Mouse (Mus musculus) embryonic facial prominence, embryonic 15.5 days (tissue): ENCODE measurements around the gene Gm20605. TPM values are rescaled to one million over a fixed set of nuclear protein-coding genes. Genes with fewer than 3 reads are reported as not detected.
A peak's percentile ranks its signal among the peaks of the same experiment; 100 is the strongest.

ENCODE experiments used
- ATAC-seq: fragments of 200-750 bp; cut with Nextera tagmentation; 2 replicates; pipeline ENCODE4 v1.8.0; 2017; ENCODE audit warnings: low read depth, moderate TSS enrichment; ENCODE audit not compliant: insufficient number of reproducible peaks, low FRiP score, low TSS enrichment
- H3K27ac ChIP-seq: fragments of 300-500 bp; sonication (generic); replicated peaks from 2 replicates; pipeline ENCODE4 v1.5.1; 2015; ENCODE audit warnings: mild to moderate bottlenecking, inconsistent platforms
- H3K27me3 ChIP-seq: fragments of 300-500 bp; sonication (generic); 2 replicates; pipeline ENCODE4 v1.6.1; 2015; ENCODE audit warnings: inconsistent platforms
- H3K36me3 ChIP-seq: fragments of 300-500 bp; sonication (generic); 2 replicates; pipeline ENCODE4 v1.6.1; 2015; ENCODE audit warnings: mild to moderate bottlenecking, inconsistent platforms
- H3K4me1 ChIP-seq: fragments of 300-500 bp; sonication (generic); 2 replicates; pipeline ENCODE4 v1.6.1; 2015; ENCODE audit warnings: inconsistent platforms
- H3K4me2 ChIP-seq: fragments of 300-500 bp; sonication (generic); replicated peaks from 2 replicates; pipeline ENCODE4 v1.6.1; 2015; ENCODE audit warnings: mild to moderate bottlenecking, inconsistent platforms
- H3K4me3 ChIP-seq: fragments of 300-500 bp; sonication (generic); replicated peaks from 2 replicates; pipeline ENCODE4 v1.5.1; 2015; ENCODE audit warnings: mild to moderate bottlenecking, inconsistent platforms
- H3K9ac ChIP-seq: fragments of 300-500 bp; sonication (generic); 2 replicates; pipeline ENCODE4 v1.6.1; 2015; ENCODE audit warnings: inconsistent platforms
- H3K9me3 ChIP-seq: fragments of 300-500 bp; sonication (generic); replicated peaks from 2 replicates; pipeline ENCODE4 v1.6.1; 2016; ENCODE audit warnings: inconsistent platforms
- WGBS: fragments of 180-500 bp; shearing (Covaris S2); methylation state at CpG from one replicate; pipeline ENCODE4 v1.1.7; 2015; 5-methylcytosine and 5-hydroxymethylcytosine counted together
- polyA plus RNA-seq: library from polyadenylated mRNA; unstranded; fragments of >200 nt; fragmentation: Nextera tagmentation; extraction: Ambion mirVana; gene quantifications from 2 replicates; pipeline ENCODE4 v1.2.1, GENCODE M21; 2015

Gm20605 gene
- polyA plus RNA-seq, 1 experiment from 2014 or later: 13.1 TPM

GRCm38 (mm10) chr5:137652474-137652873 lies 23.5 kb downstream of the Gm20605 start:
- Histone ChIP-seq H3K27ac (no peak overlapping the region), H3K36me3 (peaks cover 16% of the 10 kb centered on the region), H3K4me1 (peaks cover 22% of the 10 kb centered on the region), H3K9ac (no peak overlapping the region), H3K4me3 (no peak overlapping the region), H3K27me3 (no peaks in the 10 kb centered on the region), H3K4me2 (no peak overlapping the region), H3K9me3 (no peaks in the 10 kb centered on the region)
- ATAC-seq: peak; percentile 37; the same call in 1 of the 2 replicates
- 16% methylated on average over 3 of the region's 3 CpGs for WGBS

- H3K9ac ChIP-seq: no peak overlapping the region
- no peaks in the 10 kb centered on the region for H3K9me3 ChIP-seq
- H3K4me1 ChIP-seq: peaks cover 14% of the 10 kb centered on the region
- no peaks in the 10 kb centered on the region for H3K27me3 ChIP-seq
- ATAC-seq: no peak
- H3K4me3 ChIP-seq: no peak overlapping the region
- H3K4me2 ChIP-seq: no peak overlapping the region
- no peak overlapping the region for H3K27ac ChIP-seq
- H3K36me3 ChIP-seq: peaks cover 16% of the 10 kb centered on the region
- WGBS: 93% methylated on average over 10 of the region's 10 CpGs
Observed at GRCm38 (mm10) chr5:137653366-137653765, 24.4 kb downstream of the Gm20605 start.

GRCm38 (mm10) chr5:137654746-137655145 lies 25.8 kb downstream of the Gm20605 start:
- H3K27me3 ChIP-seq: no peaks in the 10 kb centered on the region
- no peak for ATAC-seq
- 78% methylated on average over 7 of the region's 7 CpGs for WGBS
- peaks cover 19% of the 10 kb centered on the region for H3K36me3 ChIP-seq
- no peak overlapping the region for H3K27ac ChIP-seq
- no peaks in the 10 kb centered on the region for H3K9me3 ChIP-seq
- no peak overlapping the region for H3K4me3 ChIP-seq
- no peak overlapping the region for H3K4me2 ChIP-seq
- no peak overlapping the region for H3K9ac ChIP-seq
- peaks cover 8% of the 10 kb centered on the region for H3K4me1 ChIP-seq

GRCm38 (mm10) chr5:137656977-137657376 lies 28.0 kb downstream of the Gm20605 start:
- H3K27ac ChIP-seq: no peak overlapping the region
- no peak overlapping the region for H3K4me3 ChIP-seq
- no peak for ATAC-seq
- 25% methylated on average over 6 of the region's 6 CpGs for WGBS
- H3K36me3 ChIP-seq: peaks cover 30% of the 10 kb centered on the region
- 0 out of 2 replicates have a peak, but pooled peaks cover 3% of the 10 kb centered on the region for H3K4me1 ChIP-seq
- no peaks in the 10 kb centered on the region for H3K9me3 ChIP-seq
- H3K9ac ChIP-seq: no peak overlapping the region
- H3K27me3 ChIP-seq: no peaks in the 10 kb centered on the region
- no peak overlapping the region for H3K4me2 ChIP-seq

- Histone ChIP-seq H3K4me3 (no peak overlapping the region), H3K9me3 (no peaks in the 10 kb centered on the region), H3K36me3 (peaks cover 45% of the 10 kb centered on the region; the same call in 1 of the 2 replicates), H3K27me3 (no peaks in the 10 kb centered on the region), H3K4me2 (no peak overlapping the region), H3K9ac (no peak overlapping the region), H3K4me1 (0 out of 2 replicates have a peak, but pooled peaks cover 3% of the 10 kb centered on the region), H3K27ac (no peak overlapping the region)
- WGBS: 88% methylated on average over 6 of the region's 6 CpGs
- ATAC-seq: no peak
Observed at GRCm38 (mm10) chr5:137660064-137660688, 31.2 kb downstream of the Gm20605 start.

GRCm38 (mm10) chr5:137663057-137663456 lies 34.1 kb downstream of the Gm20605 start:
- no peaks in the 10 kb centered on the region for H3K27me3 ChIP-seq
- H3K4me1 ChIP-seq: no peaks in the 10 kb centered on the region
- no peaks in the 10 kb centered on the region for H3K9me3 ChIP-seq
- H3K4me3 ChIP-seq: no peak overlapping the region
- H3K4me2 ChIP-seq: no peak overlapping the region
- H3K9ac ChIP-seq: no peak overlapping the region
- WGBS: 72% methylated on average over 9 of the region's 9 CpGs
- peaks cover 58% of the 10 kb centered on the region for H3K36me3 ChIP-seq
- no peak for ATAC-seq
- H3K27ac ChIP-seq: no peak overlapping the region

- Histone ChIP-seq H3K4me2 (no peak overlapping the region), H3K27me3 (no peaks in the 10 kb centered on the region), H3K27ac (no peak overlapping the region), H3K36me3 (peaks cover 26% of the 10 kb centered on the region), H3K9me3 (no peaks in the 10 kb centered on the region), H3K4me1 (peaks cover 20% of the 10 kb centered on the region), H3K4me3 (no peak overlapping the region), H3K9ac (no peak overlapping the region)
- 57% methylated on average over 10 of the region's 10 CpGs for WGBS
- no peak for ATAC-seq
Observed at GRCm38 (mm10) chr5:137668971-137669370, 40.0 kb downstream of the Gm20605 start.

GRCm38 (mm10) chr5:137670240-137670639 lies 41.3 kb downstream of the Gm20605 start:
- H3K9me3 ChIP-seq: no peaks in the 10 kb centered on the region
- 93% methylated on average over 1 of the region's 1 CpGs for WGBS
- H3K4me2 ChIP-seq: no peak overlapping the region
- no peak overlapping the region for H3K27ac ChIP-seq
- H3K36me3 ChIP-seq: peaks cover 16% of the 10 kb centered on the region
- peaks cover 20% of the 10 kb centered on the region for H3K4me1 ChIP-seq
- no peak for ATAC-seq
- no peak overlapping the region for H3K4me3 ChIP-seq
- no peaks in the 10 kb centered on the region for H3K27me3 ChIP-seq
- no peak overlapping the region for H3K9ac ChIP-seq

GRCm38 (mm10) chr5:137671443-137672240 lies 42.7 kb downstream of the Gm20605 start:
- peaks cover 11% of the 10 kb centered on the region for H3K36me3 ChIP-seq
- no peaks in the 10 kb centered on the region for H3K9me3 ChIP-seq
- H3K9ac ChIP-seq: no peak overlapping the region
- no peak overlapping the region for H3K4me2 ChIP-seq
- H3K27ac ChIP-seq: peak overlapping the region; percentile 52
- peak; percentile 61 for ATAC-seq
- H3K4me1 ChIP-seq: peaks cover 20% of the 10 kb centered on the region
- H3K4me3 ChIP-seq: no peak overlapping the region
- WGBS: 20% methylated on average over 9 of the region's 9 CpGs
- H3K27me3 ChIP-seq: no peaks in the 10 kb centered on the region

GRCm38 (mm10) chr5:137672361-137672760 lies 43.4 kb downstream of the Gm20605 start:
- Histone ChIP-seq H3K9me3 (no peaks in the 10 kb centered on the region), H3K4me2 (no peak overlapping the region), H3K27me3 (no peaks in the 10 kb centered on the region), H3K27ac (peak overlapping the region; percentile 52), H3K36me3 (peaks cover 7% of the 10 kb centered on the region; the same call in 1 of the 2 replicates), H3K4me1 (peaks cover 20% of the 10 kb centered on the region), H3K4me3 (no peak overlapping the region), H3K9ac (no peak overlapping the region)
- 64% methylated on average over 5 of the region's 5 CpGs for WGBS
- ATAC-seq: no peak

GRCm38 (mm10) chr5:137673015-137673414 lies 44.0 kb downstream of the Gm20605 start:
- Histone ChIP-seq H3K9me3 (no peaks in the 10 kb centered on the region), H3K4me1 (peaks cover 20% of the 10 kb centered on the region), H3K36me3 (peaks cover 3% of the 10 kb centered on the region; the same call in 1 of the 2 replicates), H3K4me2 (no peak overlapping the region), H3K9ac (no peak overlapping the region), H3K27ac (no peak overlapping the region), H3K4me3 (no peak overlapping the region), H3K27me3 (no peaks in the 10 kb centered on the region)
- 83% methylated on average over 6 of the region's 6 CpGs for WGBS
- no peak for ATAC-seq
